Mouse (Mus musculus) right cerebral cortex, postnatal 4 days (tissue): ENCODE data around the gene Rpa2.

Experiments used
- DNase-seq: peaks from one replicate; pipeline ENCODE4 v3.0.0-alpha.2; 2022

Rpa2 gene

DNA sequence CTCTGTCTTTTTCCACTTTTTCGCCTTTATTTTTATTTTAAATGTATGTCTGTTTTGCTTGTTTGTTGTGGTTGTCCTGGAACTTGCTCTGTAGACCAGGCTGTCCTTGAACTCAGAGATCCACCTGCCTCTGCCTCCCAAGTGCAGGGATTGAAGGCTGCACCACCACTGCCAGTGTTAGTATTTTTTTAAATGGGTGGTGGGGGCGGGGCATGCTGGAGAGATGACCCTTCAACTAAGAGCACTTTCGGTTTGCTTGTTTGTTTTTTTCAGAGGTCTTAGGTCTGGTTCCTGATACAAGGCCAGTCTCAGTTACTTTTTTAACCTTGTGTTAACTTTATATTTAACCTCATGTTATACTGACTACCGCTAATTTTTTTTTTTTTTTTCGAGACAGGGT lies 37.0 kb downstream of the Rpa2 start:
- DNase-seq = no peak

DNA sequence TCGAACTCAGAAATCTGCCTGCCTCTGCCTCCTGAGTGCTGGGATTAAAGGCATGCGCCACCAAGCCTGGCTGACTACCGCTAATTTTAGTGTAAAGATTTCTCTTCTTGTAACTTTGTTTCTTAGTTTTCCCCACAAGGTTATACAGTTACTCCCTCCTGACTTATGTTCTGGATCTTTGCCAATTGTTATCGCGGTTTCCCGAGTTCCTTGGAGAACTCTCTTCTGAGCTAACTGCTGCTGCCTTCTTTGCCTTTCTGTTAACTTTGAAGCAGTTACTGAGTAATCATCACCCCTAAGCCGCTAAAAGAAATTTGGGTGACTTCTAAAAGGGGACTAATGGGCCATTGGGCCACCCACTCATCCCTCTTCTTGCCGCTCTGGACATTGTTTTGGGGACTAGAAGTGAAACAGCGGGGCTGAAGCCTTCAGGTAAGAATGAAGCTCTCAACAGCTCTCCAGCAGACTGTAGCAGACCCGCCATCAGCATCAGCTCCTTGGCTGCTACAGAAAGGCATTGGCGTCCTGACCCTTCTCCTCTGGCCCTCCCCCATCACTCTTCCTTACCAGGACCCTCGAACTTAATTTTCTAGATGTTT lies 37.6 kb downstream of the Rpa2 start:
- no peak for DNase-seq

DNA sequence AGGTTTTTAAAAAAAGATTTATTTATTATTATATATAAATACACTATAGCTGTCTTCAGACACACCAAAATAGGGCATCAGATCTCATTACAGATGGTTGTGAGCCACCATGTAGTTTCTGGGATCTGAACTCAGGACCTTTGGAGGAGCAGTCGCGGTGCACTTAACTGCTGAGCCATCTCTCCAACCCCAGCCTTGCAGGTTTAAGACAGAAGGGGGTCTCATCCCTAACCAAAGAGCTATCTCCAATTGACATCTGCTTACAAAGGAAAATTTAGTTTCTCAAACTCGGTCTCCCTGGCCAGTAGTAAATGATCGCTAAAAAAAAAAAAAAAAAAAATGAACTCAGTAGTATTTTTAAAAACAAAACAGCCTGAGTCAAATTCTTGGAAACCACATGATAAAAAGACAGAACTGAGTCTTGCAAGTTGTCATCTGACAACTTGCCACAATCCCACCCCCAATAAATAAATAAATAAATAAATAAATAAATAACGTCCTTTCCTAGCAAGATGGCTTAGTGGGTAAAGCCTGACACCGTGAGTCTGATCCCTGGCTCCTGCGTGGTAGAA lies 38.6 kb downstream of the Rpa2 start:
- DNase-seq = no peak

DNA sequence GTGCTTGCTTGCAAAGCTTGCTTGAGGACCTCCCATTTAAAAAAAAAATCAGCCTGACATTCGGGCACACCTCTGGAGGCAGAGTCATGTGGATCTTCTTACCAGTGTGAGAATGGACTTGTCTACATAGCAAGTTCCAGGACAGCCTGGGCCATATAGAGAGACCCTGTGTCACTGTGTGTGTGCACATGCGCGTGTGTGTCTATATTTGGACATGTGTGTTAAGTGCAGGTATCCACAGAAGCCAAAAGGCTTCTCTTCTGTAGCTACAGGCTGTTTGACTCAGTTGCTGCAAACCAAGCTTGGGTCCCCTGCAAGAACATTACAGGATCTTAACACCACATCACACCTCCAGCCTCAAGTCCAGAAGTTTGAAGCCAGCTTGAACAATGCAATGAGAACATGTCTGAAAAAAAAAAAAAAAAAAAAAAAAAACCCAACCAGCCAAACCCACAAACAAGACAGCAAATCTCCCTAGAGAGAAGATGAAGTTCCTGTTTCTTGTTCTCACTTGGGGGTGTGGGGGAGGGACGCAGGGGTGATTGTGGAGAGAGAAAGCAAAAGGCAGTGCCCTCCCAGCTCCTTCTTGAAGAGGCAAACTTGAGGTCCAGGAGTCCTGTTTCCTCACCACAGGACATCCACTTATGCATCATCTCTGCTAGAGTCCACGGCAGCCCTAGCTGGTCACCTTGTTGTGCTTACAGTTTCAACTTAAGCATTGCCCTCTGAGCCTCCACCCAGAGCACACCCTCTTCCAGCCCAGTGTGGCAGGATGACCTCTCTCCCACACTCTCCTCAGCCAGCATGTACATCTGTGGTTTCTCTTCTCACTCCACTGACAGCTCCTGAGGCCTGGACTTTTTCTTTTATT lies 39.9 kb downstream of the Rpa2 start:
- DNase-seq = no peak

DNA sequence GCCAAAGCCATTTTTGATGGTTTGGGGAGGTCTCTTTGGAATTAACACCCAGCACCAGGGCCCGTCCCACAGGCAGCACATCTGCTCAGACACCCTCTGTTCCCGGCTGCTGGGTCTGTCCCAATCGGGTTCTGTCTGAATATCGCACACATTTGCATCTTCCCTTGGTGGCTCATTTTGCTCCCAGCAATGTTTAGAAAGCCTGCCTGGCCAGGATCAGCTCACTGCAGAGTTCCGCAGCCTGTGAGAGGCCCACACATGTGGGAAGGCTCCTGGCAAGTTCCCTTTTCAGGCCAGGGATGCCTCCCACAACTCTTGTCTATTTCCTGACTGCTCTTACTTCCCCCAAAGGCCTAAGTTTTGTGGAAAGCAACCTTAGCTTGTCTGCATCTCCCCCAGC lies 41.5 kb downstream of the Rpa2 start:
- no peak for DNase-seq

DNA sequence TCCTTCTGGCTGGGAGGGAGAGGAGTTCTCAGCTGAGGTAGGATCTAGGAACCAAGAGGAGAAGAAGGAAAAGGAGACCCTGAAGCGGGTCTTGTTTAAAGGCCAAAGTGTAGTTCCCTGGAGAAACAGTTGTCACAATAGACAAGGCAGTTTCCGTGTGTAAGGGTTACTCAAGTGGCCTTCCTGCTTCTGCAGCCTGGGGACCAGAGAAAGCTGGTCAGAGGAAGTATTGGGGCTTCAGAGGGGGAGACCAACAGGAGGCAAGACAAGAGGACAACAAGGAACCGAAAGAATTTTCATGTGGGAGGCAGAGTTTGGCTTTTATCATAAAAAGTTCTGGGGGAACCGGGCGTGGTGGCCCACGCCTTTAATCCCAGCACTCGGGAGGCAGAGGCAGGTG lies 48.3 kb downstream of the Rpa2 start:
- DNase-seq = no peak

DNA sequence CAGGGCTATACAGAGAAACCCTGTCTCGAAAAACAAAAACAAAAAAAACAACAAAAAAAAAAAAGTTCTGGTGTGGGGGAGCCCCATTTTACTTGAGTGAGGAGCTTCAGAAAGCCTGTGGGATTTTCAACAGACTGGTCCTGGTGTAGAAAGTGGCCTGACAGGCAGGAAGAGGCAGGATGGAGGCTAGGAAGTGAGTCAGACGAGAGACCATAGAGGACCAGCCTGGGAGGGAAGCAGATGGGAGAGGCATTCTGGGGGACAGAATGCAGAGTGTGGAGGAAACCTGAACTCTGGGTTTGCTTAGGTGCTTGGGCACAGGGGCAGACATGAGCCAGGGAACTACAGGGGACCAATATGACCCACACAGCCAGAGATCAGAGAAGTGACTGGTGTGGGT lies 48.7 kb downstream of the Rpa2 start:
- DNase-seq = no peak

DNA sequence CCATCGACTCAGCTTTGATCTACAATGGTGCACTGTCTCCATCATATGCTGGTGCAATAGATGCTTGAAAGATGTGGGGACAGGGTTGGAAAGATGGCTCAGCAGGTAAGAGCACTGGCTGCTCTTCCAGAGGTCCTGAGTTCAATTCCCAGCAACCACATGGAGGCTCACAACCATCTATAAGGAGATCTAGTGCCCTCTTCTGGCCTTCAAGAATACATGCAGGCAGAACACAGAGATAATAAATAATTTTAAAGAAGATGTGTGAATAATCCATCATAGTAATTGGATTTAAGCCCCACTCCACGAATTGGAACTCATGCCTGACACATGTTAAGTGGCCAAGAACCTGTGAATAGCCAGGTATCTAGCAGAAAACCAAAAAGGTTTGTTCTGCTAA lies 50.3 kb downstream of the Rpa2 start:
- DNase-seq = no peak

DNA sequence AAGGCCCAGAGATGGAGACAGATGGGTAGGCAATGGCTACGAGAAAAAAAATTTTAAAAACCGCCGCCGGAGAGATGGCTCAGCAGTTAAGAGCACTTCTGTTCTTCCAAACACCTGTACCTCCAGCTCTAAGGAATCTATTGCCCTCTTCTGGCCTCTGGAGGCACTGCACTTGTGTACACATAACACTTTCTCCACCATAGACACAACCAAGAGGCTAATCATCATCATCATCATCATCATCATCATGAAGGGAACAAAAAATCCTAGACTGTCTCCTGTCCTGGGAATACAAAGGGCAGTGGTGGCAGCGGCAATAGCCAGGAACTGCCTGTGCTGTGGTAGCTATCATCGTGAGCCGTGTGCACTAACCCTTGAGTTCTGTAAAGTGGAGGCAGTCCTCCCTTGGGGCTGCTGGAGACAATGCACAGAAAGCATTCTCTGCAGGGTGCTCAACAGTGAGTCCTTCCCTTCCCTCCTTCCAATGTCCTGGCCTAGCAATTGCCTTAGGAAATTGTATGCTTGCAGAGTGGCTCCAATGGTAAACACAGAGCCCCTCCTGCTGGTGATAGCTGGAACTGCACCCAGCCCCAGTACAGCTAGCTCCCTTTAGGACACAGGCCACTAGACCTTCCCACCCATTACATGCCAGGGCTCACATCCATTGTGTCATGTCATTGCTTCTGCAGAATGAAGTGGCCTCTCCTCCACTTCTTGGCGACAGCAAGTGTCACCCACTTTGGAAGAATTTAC lies 55.7 kb downstream of the Rpa2 start:
- DNase-seq = peak; percentile 72
